Mouse (Mus musculus) MEL (cell line): ENCODE results near the gene Pheta2. TPM values are rescaled to one million over a fixed set of nuclear protein-coding genes. Genes with fewer than 3 reads are reported as not detected.

ENCODE experiments used
- DNase-seq: peaks from one replicate; pipeline ENCODE4 v3.0.0; 2011; ENCODE audit warnings: low read depth, low spot score
- H3K27ac ChIP-seq: 2 replicates; pipeline ENCODE4 v1.5.1; 2012; ENCODE audit warnings: low read depth, mild to moderate bottlenecking, control low read depth, low read length, moderate library complexity; ENCODE audit not compliant: control insufficient read depth
- H3K27me3 ChIP-seq, 2 experiments: fragments of 150-350 bp in 1 of 2; sonication (generic) in 1 of 2; 2 replicates each; pipeline ENCODE4 v1.6.1; 2012; ENCODE audit warnings: low read length in 2 of 2, mild to moderate bottlenecking in 2 of 2, improper control_type of control experiment in 1 of 2, moderate library complexity in 1 of 2; ENCODE audit not compliant: insufficient read depth in 2 of 2, control insufficient read depth in 1 of 2
- H3K36me3 ChIP-seq, 2 experiments: 2 replicates each; pipeline ENCODE4 v1.6.1; 2012 to 2014; ENCODE audit warnings: low read length in 2 of 2, improper control_type of control experiment in 1 of 2, inconsistent platforms in 1 of 2, mild to moderate bottlenecking in 1 of 2; ENCODE audit not compliant: insufficient read depth in 2 of 2, control insufficient read depth in 1 of 2
- H3K4me1 ChIP-seq, 2 experiments: fragments of 150-350 bp in 1 of 2; sonication (generic) in 1 of 2; 2 replicates each; pipeline ENCODE4 v1.6.1; 2012; ENCODE audit warnings: low read length in 2 of 2, improper control_type of control experiment in 1 of 2, mild to moderate bottlenecking in 1 of 2; ENCODE audit not compliant: insufficient read depth in 2 of 2, control insufficient read depth in 1 of 2
- H3K4me3 ChIP-seq, 2 experiments: fragments of 150-350 bp in 1 of 2; sonication (generic) in 1 of 2; 2 replicates each; pipeline ENCODE4 v1.5.1; 2012; ENCODE audit warnings: low read depth in 2 of 2, low read length in 2 of 2, mild to moderate bottlenecking in 2 of 2, moderate library complexity in 2 of 2, control low read depth in 1 of 2, improper control_type of control experiment in 1 of 2; ENCODE audit not compliant: control insufficient read depth in 1 of 2, insufficient read depth in 1 of 2
- H3K79me2 ChIP-seq: 2 replicates; pipeline ENCODE4 v1.6.1; 2012; ENCODE audit warnings: mild to moderate bottlenecking, low read length, moderate library complexity; ENCODE audit not compliant: control insufficient read depth, poor library complexity, insufficient read depth
- H3K9ac ChIP-seq: 2 replicates; pipeline ENCODE4 v1.6.1; 2012; ENCODE audit warnings: low read depth, mild to moderate bottlenecking, control low read depth, low read length, moderate library complexity; ENCODE audit not compliant: control insufficient read depth, poor library complexity, severe bottlenecking
- H3K9me3 ChIP-seq: fragments of 150-350 bp; sonication (generic); replicated peaks from 2 replicates; pipeline ENCODE4 v1.6.1; 2012; ENCODE audit warnings: mild to moderate bottlenecking, low read length, improper control_type of control experiment, moderate library complexity; ENCODE audit not compliant: insufficient read depth
- CHD1 ChIP-seq: IDR thresholded peaks from 2 replicates; pipeline ENCODE4 v1.6.1; 2012; ENCODE audit warnings: low read depth, mild to moderate bottlenecking, inconsistent platforms, low read length, improper control_type of control experiment
- HCFC1 ChIP-seq: IDR thresholded peaks from 2 replicates; pipeline ENCODE4 v1.6.1; 2012; ENCODE audit warnings: low read depth, mild to moderate bottlenecking, inconsistent platforms, low read length, improper control_type of control experiment, moderate library complexity
- MAX ChIP-seq: IDR thresholded peaks from 2 replicates; pipeline ENCODE4 v1.6.1; 2011; ENCODE audit warnings: low read length, improper control_type of control experiment
- MXI1 ChIP-seq: IDR thresholded peaks from 2 replicates; pipeline ENCODE4 v1.6.1; 2011; ENCODE audit warnings: mild to moderate bottlenecking, low read depth, low read length, improper control_type of control experiment
- MYC ChIP-seq: IDR thresholded peaks from 2 replicates; pipeline ENCODE4 v1.6.1; 2011; ENCODE audit warnings: low read depth, mild to moderate bottlenecking, low read length, improper control_type of control experiment, moderate library complexity
- NELFE ChIP-seq: IDR thresholded peaks from 2 replicates; pipeline ENCODE4 v1.6.1; 2011; ENCODE audit warnings: low read depth, low read length, improper control_type of control experiment
- POLR2AphosphoS5 ChIP-seq: IDR thresholded peaks from 2 replicates; pipeline ENCODE4 v1.6.1; 2012; ENCODE audit warnings: low read depth, borderline replicate concordance, mild to moderate bottlenecking, inconsistent platforms, low read length, moderate library complexity, mixed read lengths
- RCOR1 ChIP-seq: IDR thresholded peaks from 2 replicates; pipeline ENCODE4 v1.6.1; 2012; ENCODE audit warnings: low read depth, mild to moderate bottlenecking, inconsistent platforms, low read length, improper control_type of control experiment
- SIN3A ChIP-seq: IDR thresholded peaks from 2 replicates; pipeline ENCODE4 v1.6.1; 2012; ENCODE audit warnings: low read length, improper control_type of control experiment, inconsistent platforms
- TAL1 ChIP-seq: IDR thresholded peaks from 2 replicates; pipeline ENCODE4 v1.6.1; 2012; ENCODE audit warnings: mild to moderate bottlenecking, inconsistent platforms, low read length, moderate library complexity, mixed read lengths
- TBP ChIP-seq: IDR thresholded peaks from 2 replicates; pipeline ENCODE4 v1.8.0; 2011; ENCODE audit warnings: low read depth, low read length, improper control_type of control experiment
- TCF12 ChIP-seq: IDR thresholded peaks from 2 replicates; pipeline ENCODE4 v1.6.1; 2014; ENCODE audit warnings: low read depth, mild to moderate bottlenecking, inconsistent platforms, low read length, improper control_type of control experiment, moderate library complexity
- USF1 ChIP-seq: IDR thresholded peaks from 2 replicates; pipeline ENCODE4 v1.6.1; 2014; ENCODE audit warnings: low read depth, mild to moderate bottlenecking, inconsistent platforms, low read length, improper control_type of control experiment, moderate library complexity
- ZC3H11A ChIP-seq: IDR thresholded peaks from 2 replicates; pipeline ENCODE4 v1.6.1; 2012; ENCODE audit warnings: low read depth, mild to moderate bottlenecking, inconsistent platforms, low read length, improper control_type of control experiment
- ZMIZ1 ChIP-seq: IDR thresholded peaks from 2 replicates; pipeline ENCODE4 v1.6.1; 2012; ENCODE audit warnings: low read depth, mild to moderate bottlenecking, inconsistent platforms, low read length, improper control_type of control experiment, moderate library complexity
- polyA plus RNA-seq, 2 experiments: library from polyadenylated mRNA; stranded (reverse) in 1 of 2; unstranded in 1 of 2; fragments of >175 nt in 1 of 2; fragments of >200 nt in 1 of 2; gene quantifications; 2 replicates each; pipeline versions ENCODE4 v1.2.1 to v1.2.4; 2012; ENCODE audit warnings: low replicate concordance in 2 of 2, low read depth in 1 of 2; ENCODE audit not compliant: insufficient read length in 2 of 2, insufficient read depth in 1 of 2, missing spikeins in 1 of 2
- total RNA-seq: library from RNA; depleted of rRNA; stranded (reverse); fragments of 300-350 nt; gene quantifications from 2 replicates; pipeline ENCODE4 v1.2.3, GENCODE M21; 2012

The Pheta2 gene
- total and polyA plus RNA-seq, 3 experiments = 34.9 to 39.3 TPM; not detected in 1

- TF ChIP-seq SIN3A (peak; percentile 12; the same call in 1 of the 2 replicates), NELFE (0 out of 2 replicates have a peak, but pooled peaks have one; percentile 6), TCF12 (no peak)
These were observed 8.0 kb downstream of the Pheta2 start (continued) for GRCm38 (mm10) chr15:82346580-82347302.

DNA sequence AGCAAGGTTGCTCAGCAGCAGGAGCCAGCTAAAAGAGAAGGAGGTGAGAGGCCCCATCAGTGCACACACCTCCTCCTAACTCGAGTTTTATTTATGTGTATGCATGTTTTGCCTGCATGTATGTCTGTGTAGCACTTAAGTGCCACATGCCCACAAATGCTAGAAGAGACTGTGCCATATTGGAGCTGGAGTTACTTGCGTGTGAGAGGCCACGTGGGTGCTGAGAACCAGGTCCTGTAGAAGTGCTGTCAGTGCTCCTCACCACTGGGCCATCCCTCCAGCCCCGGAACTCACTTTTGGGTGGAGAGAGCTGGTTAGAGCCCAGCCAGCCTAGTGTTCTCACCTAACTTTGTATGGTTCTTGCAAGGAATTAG is 8.5 kb downstream of the Pheta2 start:
- Histone ChIP-seq H3K9me3 (no peaks in the 10 kb centered on the region), H3K27me3 (no peaks in the 10 kb centered on the region), H3K9ac (peak overlapping the region; percentile 73), H3K4me3 (peak overlapping the region; percentile 67 to 83), H3K36me3 (peaks cover 0 to 59% of the 10 kb centered on the region in 2 experiments; a peak in 2 of 4 replicates), H3K4me1 (peaks cover 19 to 65% of the 10 kb centered on the region in 2 experiments), H3K27ac (peak overlapping the region; percentile 87), H3K79me2 (peaks cover 43% of the 10 kb centered on the region)
- TF ChIP-seq ZMIZ1 (0 out of 2 replicates have a peak, but pooled peaks have one; percentile 33), POLR2AphosphoS5 (peak; percentile 45; the same call in 1 of the 2 replicates), TAL1 (no peak), HCFC1 (no peak), MXI1 (peak; percentile 70; the same call in 1 of the 2 replicates), MAX (peak; percentile 64), MYC (peak; percentile 43; the same call in 1 of the 2 replicates), USF1 (0 out of 2 replicates have a peak, but pooled peaks have one; percentile 23), ZC3H11A (no peak), TBP (no peak)
- DNase-seq = peak; percentile 52

DNA sequence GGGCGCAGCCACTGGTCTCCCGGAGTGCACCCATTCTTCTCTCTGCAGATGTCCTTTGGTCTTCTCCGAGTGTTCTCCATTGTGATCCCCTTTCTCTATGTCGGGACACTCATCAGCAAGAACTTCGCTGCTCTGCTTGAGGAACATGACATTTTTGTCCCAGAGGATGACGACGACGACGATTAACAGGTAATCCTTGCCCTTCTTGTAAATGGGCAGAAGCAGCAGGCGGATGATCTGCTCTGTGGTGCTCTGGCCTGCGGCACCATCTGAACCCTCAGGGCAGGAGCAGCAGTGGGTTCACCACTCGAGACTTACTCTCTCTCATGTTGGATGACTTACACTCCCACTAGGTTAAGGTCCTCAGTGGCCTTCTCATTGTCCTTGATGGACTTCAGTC is 9.1 kb downstream of the Pheta2 start:
- no peak overlapping the region; a peak in 1 of 4 replicates for H3K4me3 ChIP-seq
- peaks cover 15 to 65% of the 10 kb centered on the region in 2 experiments for H3K4me1 ChIP-seq
- TF ChIP-seq RCOR1 (no peak), CHD1 (no peak)

More for the DNA sequence above, 9.1 kb downstream of the Pheta2 start:
- Histone ChIP-seq H3K36me3 (peaks cover 0 to 57% of the 10 kb centered on the region in 2 experiments; a peak in 2 of 4 replicates), H3K27me3 (no peaks in the 10 kb centered on the region), H3K9me3 (no peaks in the 10 kb centered on the region), H3K9ac (peak overlapping the region; percentile 73; the same call in 1 of the 2 replicates), H3K79me2 (peaks cover 42% of the 10 kb centered on the region), H3K27ac (peak overlapping the region; percentile 87; the same call in 1 of the 2 replicates)
- DNase-seq = peak; percentile 9
